Mouse (Mus musculus) liver, embryonic 16.5 days (tissue): ENCODE results near the gene Vmn1r85. TPM values are rescaled to one million over a fixed set of nuclear protein-coding genes. Genes with fewer than 3 reads are reported as not detected.
"Not testable (repeated sequence)": the region's sequence is repeated elsewhere in the genome, so short reads cannot be mapped to it uniquely, and the experiment has no call there.

Experiments
- ATAC-seq: fragments of 200-750 bp; cut with Nextera tagmentation; 2 replicates; pipeline ENCODE4 v1.8.0; 2017; ENCODE audit warnings: low read depth, mild to moderate bottlenecking, moderate number of reproducible peaks, moderate library complexity
- H3K27ac ChIP-seq: fragments of 300-500 bp; sonication (generic); 2 replicates; pipeline ENCODE4 v1.5.1; 2014; ENCODE audit warnings: mild to moderate bottlenecking, low read length
- H3K27me3 ChIP-seq: fragments of 300-500 bp; sonication (generic); 2 replicates; pipeline ENCODE4 v1.6.1; 2014; ENCODE audit warnings: low read depth, low read length, mixed read lengths; ENCODE audit not compliant: control insufficient read depth, insufficient read depth
- H3K36me3 ChIP-seq: fragments of 300-500 bp; sonication (generic); 2 replicates; pipeline ENCODE4 v1.6.1; 2014; ENCODE audit warnings: mild to moderate bottlenecking; ENCODE audit not compliant: control insufficient read depth, insufficient read depth
- H3K4me1 ChIP-seq: fragments of 300-500 bp; sonication (generic); 2 replicates; pipeline ENCODE4 v1.6.1; 2014; ENCODE audit warnings: low read depth, low read length, mixed read lengths; ENCODE audit not compliant: control insufficient read depth
- H3K4me2 ChIP-seq: fragments of 300-500 bp; sonication (generic); 2 replicates; pipeline ENCODE4 v1.6.1; 2014; ENCODE audit warnings: low read depth, low read length, mixed read lengths
- H3K4me3 ChIP-seq: fragments of 300-500 bp; sonication (generic); 2 replicates; pipeline ENCODE4 v1.5.1; 2014; ENCODE audit warnings: low read depth, mild to moderate bottlenecking, low read length
- H3K9ac ChIP-seq: fragments of 300-500 bp; sonication (generic); 2 replicates; pipeline ENCODE4 v1.6.1; 2014; ENCODE audit warnings: low read depth, low read length
- H3K9me3 ChIP-seq: fragments of 300-500 bp; sonication (generic); replicated peaks from 2 replicates; pipeline ENCODE4 v1.6.1; 2016; ENCODE audit warnings: low read length; ENCODE audit not compliant: control insufficient read depth
- WGBS: fragments of 180-500 bp; shearing (Covaris S2); extraction: QIAGEN DNeasy Blood & Tissue Kit; methylation state at CpG from one replicate; pipeline ENCODE4 v1.1.7; 2014; ENCODE audit not compliant: insufficient replicate concordance; 5-methylcytosine and 5-hydroxymethylcytosine counted together
- polyA plus RNA-seq: library from polyadenylated mRNA; unstranded; fragments of >200 nt; fragmentation: Nextera tagmentation; extraction: Ambion mirVana; gene quantifications from 2 replicates; pipeline ENCODE4 v1.2.1, GENCODE M21; 2015

Vmn1r85 gene
- not detected in 2 replicates for polyA plus RNA-seq

DNA sequence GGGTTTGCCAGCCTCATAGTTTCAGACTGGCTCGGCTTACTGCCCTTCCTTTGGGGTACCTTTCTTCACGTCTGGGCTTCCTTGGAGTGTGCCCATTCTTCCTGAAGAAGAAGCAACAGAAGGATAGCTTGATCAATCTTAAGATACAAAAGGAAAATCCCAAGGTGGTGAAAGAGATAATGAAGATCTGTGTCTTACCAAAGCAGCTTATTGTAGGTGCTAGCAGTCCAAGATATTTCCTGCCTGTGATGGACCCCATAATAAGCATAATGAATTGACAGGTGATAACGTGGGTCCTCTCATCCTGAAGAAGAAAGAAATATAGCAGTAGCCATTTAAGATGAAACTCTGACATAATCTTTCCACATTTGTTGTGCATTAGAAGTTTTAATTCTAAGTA, at the start of gene Vmn1r85:
TSS of gene Vmn1r85 (minus strand) at position 101 of the 400 bp plus-strand sequence.
- 29% methylated on average over 3 of the region's 3 CpGs for WGBS
- Histone ChIP-seq H3K4me1 (no peaks in the 10 kb centered on the region), H3K36me3 (no peaks in the 10 kb centered on the region), H3K4me3 (no peak within 1 kb of the TSS), H3K9ac (no peak within 1 kb of the TSS), H3K27me3 (no peaks in the 10 kb centered on the region), H3K9me3 (no peaks in the 10 kb centered on the region), H3K4me2 (no peak within 1 kb of the TSS), H3K27ac (no peak within 1 kb of the TSS)
- ATAC-seq, result no peak

DNA sequence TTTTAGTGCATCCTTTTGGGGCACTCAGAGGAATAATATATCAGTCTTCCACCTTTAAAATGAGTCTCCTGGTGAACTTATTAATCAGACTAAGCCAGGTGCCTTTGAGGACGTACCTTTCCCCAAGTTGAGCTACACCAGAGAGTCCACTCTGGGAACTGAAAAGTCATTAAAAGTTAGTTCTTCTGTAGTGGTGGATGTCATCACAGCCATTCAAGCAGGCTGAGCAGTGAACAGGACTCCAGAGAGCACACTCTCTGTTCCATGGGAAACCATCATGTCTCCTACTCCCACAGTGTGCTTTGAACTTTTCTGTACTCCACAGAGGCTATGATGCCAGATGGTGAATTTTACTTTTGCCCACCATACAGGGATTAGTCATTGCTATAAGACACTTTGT, 45.1 kb upstream of the Vmn1r85 start, which contains the start of gene Vmn1r87:
TSS of gene Vmn1r87 (minus strand) at position 101 of the 400 bp plus-strand sequence.
- H3K4me3 ChIP-seq, result no peak within 1 kb of the TSS
- no peak within 1 kb of the TSS for H3K9ac ChIP-seq
- no peaks in the 10 kb centered on the region for H3K4me1 ChIP-seq
- H3K27me3 ChIP-seq, result no peaks in the 10 kb centered on the region
- no peak within 1 kb of the TSS for H3K4me2 ChIP-seq
- H3K9me3 ChIP-seq, result no peaks in the 10 kb centered on the region
- no peak within 1 kb of the TSS for H3K27ac ChIP-seq
- H3K36me3 ChIP-seq, result no peaks in the 10 kb centered on the region
- WGBS, result 58% methylated on average over 1 of the region's 1 CpGs
- no peak for ATAC-seq

DNA sequence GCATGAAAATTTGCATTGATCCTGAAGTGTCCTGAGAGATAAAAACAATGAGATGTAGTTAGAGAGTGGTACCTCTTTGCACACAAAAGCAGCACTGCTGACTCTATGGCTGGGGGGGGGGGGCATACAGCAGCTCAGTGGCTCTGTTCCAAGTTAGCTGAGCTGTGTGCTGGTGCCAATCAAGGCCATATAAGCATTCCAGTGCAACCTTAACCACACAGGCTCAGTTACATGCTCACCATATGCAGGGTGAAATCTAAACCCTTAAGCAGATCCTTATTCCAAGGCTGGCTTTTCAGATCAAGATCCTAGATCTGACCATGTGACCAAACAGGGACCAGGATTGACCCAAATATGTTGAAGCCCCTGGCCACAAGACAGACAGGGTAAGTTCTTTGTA, 42.4 kb upstream of the Vmn1r85 start:
- Histone ChIP-seq H3K4me2 (no peak overlapping the region), H3K9me3 (no peaks in the 10 kb centered on the region), H3K36me3 (no peaks in the 10 kb centered on the region), H3K27ac (no peak overlapping the region), H3K4me1 (no peaks in the 10 kb centered on the region), H3K9ac (no peak overlapping the region), H3K27me3 (no peaks in the 10 kb centered on the region), H3K4me3 (no peak overlapping the region)
- ATAC-seq, result no peak

DNA sequence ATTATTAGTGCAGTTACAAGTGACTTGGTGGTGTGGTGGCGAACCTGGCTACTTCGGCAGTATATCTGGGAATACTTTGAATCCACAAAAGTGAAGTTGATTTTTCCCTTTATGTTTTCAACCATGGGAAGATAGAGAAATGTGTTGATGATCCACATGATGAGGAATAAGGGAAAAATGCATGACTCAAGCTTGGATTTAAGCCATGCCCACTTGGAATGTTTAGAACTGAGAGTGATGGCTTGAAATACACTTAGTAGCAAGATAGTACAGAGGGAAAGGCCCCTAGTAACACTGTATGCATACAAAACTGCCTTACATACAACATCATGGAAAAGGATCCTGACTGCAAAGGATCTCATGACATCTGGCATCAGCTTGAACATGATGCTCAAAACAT, 36.9 kb upstream of the Vmn1r85 start:
- H3K27ac ChIP-seq, result no peak overlapping the region
- no peaks in the 10 kb centered on the region for H3K9me3 ChIP-seq
- H3K4me1 ChIP-seq, result no peaks in the 10 kb centered on the region
- H3K4me3 ChIP-seq, result no peak overlapping the region
- H3K4me2 ChIP-seq, result no peak overlapping the region
- H3K9ac ChIP-seq, result no peak overlapping the region
- no peak for ATAC-seq
- H3K36me3 ChIP-seq, result no peaks in the 10 kb centered on the region
- 69% methylated on average over 2 of the region's 2 CpGs for WGBS
- H3K27me3 ChIP-seq, result no peaks in the 10 kb centered on the region

DNA sequence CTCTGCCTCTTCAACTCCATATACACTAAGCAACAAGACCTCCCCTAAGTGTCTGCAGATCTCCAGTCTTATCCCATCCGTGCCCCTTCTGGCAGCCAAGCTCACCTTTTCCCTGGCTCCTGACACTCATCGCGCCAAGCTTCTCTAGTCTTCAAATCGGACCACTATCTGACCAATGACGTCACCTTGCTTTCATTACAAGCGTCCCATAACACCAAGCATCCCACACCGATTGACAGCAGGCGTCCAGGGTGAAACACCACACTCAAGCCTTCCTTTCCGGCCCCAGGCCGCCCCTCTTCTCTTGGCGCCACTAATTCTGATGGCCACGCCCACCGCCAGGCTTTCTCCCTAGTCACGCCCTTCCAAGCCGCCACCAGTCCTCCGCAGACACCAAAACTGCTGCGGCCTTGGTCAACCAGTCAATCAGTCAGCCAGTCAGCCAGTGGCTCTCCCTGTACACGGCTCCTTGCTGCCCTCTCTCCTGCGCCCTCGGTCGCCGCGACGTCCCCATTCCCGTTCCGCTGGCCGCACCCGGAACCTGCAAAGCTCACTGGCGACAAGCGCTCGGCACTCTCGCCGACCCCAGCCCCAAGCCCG, 28.7 kb upstream of the Vmn1r85 start:
- H3K4me3 ChIP-seq, H3K9ac ChIP-seq, H3K9me3 ChIP-seq, H3K4me1 ChIP-seq, H3K27me3 ChIP-seq, H3K27ac ChIP-seq, H3K36me3 ChIP-seq: not testable (repeated sequence)
- WGBS, result 3% methylated on average over 14 of the region's 34 CpGs
- H3K4me2 ChIP-seq, result 0 out of 2 replicates have a peak overlapping the region, but pooled peaks have one; percentile 1
- peak; percentile 76 for ATAC-seq

DNA sequence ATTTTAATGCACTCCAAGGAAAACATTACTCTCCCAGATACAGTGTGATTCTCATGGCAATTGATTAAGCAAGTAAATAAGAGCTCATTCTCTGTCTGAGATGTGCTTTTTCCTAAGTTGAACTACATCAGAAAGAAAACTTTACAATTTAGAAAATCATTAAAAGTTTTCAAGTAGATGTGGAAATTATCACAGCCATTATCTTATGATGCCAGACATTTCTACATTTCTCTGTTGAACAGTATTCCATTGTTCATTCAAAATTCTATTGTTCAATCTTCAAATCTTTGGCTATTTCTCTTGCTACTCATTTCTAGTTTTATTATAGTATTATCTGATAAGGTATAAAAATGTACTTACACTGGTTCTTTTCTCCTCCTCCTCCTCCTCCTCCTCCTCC, 24.8 kb upstream of the Vmn1r85 start, which contains the start of gene Vmn1r86:
TSS of gene Vmn1r86 (minus strand) at position 101 of the 400 bp plus-strand sequence.
- ATAC-seq, result no peak
- Histone ChIP-seq H3K4me3 (no peak within 1 kb of the TSS), H3K4me1 (no peaks in the 10 kb centered on the region), H3K27ac (no peak within 1 kb of the TSS), H3K36me3 (no peaks in the 10 kb centered on the region), H3K9me3 (no peaks in the 10 kb centered on the region), H3K4me2 (no peak within 1 kb of the TSS), H3K9ac (no peak within 1 kb of the TSS), H3K27me3 (no peaks in the 10 kb centered on the region)

DNA sequence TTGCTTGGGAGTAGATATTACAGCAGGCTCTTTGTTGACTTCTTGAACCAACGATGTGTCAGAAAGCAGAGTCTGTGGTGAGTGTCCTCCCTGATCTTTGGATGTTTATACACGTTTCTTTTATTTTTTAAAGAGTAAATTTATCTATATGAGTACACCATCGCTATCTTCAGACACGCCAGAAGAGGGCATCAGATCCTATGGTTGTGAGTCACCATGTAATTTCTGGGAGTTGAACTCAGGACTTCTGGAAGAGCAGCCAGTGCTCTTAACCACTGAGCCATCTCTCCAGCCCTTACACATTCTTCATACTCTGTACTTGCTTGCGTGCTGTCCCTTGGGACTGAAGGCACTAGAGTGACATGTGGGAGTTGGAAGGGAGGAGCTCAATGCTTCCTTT, 22.7 kb downstream of the Vmn1r85 start:
- Histone ChIP-seq H3K36me3 (no peaks in the 10 kb centered on the region), H3K4me1 (no peaks in the 10 kb centered on the region), H3K4me2 (no peak overlapping the region), H3K27me3 (no peaks in the 10 kb centered on the region), H3K9me3 (no peaks in the 10 kb centered on the region), H3K4me3 (no peak overlapping the region), H3K27ac (no peak overlapping the region), H3K9ac (no peak overlapping the region)
- WGBS, result 45% methylated on average over 5 of the region's 5 CpGs
- no peak for ATAC-seq

DNA sequence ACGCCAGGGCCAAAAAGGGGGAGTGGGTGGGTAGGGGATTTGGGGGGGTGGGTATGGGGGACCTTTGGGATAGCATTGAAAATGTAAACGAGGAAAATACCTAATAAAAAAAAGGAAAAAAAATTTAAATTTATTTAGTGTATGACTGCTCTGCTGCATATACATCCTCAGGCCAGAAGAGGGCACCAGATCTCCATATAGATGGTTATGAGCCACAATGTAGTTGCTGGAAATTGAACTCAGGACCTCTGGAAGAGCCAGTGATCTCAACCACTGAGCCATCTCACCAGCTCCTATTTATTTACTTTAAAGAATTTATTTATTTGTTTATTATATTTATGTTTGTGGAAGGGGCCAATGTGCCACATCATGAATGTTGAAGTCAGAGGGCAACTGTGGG, 31.6 kb downstream of the Vmn1r85 start:
- not testable (repeated sequence) for H3K27ac ChIP-seq, H3K4me1 ChIP-seq, ATAC-seq, H3K36me3 ChIP-seq, H3K4me2 ChIP-seq, H3K27me3 ChIP-seq, H3K9ac ChIP-seq, H3K4me3 ChIP-seq, H3K9me3 ChIP-seq
- WGBS, result 34% methylated on average over 2 of the region's 2 CpGs

DNA sequence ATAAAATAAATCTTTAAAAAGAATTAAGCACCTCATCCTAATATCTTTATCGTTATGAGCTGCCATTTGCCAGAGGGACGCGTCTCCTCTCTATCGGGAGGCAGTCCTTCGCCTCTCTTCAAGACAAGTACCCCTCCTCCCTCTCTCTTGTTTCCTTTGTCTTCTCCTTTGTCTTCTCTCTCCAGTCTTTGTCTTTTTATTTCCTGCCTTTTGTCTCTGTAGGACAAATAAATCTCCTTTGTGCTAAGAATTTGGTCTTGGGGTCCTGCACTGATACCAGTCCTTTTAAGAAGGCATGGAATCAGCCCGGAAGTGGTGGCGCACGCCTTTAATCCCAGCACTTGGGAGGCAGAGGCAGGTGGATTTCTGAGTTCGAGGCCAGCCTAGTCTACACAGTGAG, 35.4 kb downstream of the Vmn1r85 start:
- H3K27ac ChIP-seq, result no peak overlapping the region
- no peaks in the 10 kb centered on the region for H3K9me3 ChIP-seq
- no peak overlapping the region for H3K4me2 ChIP-seq
- no peak overlapping the region for H3K4me3 ChIP-seq
- H3K9ac ChIP-seq, result no peak overlapping the region
- H3K36me3 ChIP-seq, result no peaks in the 10 kb centered on the region
- 80% methylated on average over 9 of the region's 9 CpGs for WGBS
- H3K4me1 ChIP-seq, result peaks cover 4% of the 10 kb centered on the region
- no peaks in the 10 kb centered on the region for H3K27me3 ChIP-seq
- no peak for ATAC-seq
